Mouse (Mus musculus): ENCODE measurements around the gene Akna.

Gene Akna

GRCm38 (mm10) chr4:63383474-63383873 lies 19.7 kb downstream of the Akna start:
- DNase-seq (ENCODE audit: low spot score) = no peak

- no peak for DNase-seq (ENCODE audit: low spot score)
These were observed 20.3 kb downstream of the Akna start for GRCm38 (mm10) chr4:63382676-63383369.

DNA sequence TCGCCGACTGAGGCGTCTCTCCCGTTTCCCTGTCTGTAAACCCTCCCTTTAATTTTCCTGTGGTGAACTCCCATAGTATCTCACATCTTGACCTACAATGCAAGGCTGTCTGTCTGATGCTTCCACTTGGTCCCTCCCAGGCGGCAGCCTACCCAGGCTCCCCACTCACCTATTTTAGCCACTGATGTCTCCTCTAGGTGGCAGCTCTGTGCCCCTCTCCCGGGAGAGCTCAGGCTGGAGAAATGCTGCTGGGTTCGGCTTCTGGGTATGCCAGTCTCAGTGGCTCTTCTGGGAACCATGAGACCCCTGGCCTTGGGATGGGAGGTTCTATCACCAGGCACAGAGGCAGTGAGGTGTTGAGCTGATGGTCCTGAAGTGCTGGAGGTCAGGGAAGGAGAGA lies 25.7 kb downstream of the Akna start:
- DNase-seq (ENCODE audit: low spot score) = no peak

DNA sequence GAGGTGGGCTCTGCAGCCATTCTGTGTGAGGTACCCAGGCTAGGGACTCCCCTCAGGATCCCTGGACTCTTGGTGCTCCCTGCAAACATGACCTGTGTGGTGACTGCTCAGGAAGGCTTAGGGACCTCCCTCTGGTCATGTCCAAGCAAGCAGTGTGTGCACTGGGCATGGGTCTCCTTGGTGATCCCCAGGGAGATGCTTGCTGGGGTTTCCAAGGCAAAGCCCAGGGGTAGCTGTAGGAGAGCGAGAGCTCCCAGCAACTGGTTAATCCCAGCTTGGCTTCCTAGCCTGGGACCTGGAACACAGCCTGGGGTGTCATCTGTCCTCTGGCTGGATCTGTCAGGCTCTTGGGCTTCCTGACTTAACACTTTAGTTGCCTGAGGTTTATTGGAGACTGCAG lies 27.8 kb downstream of the Akna start:
- no peak for DNase-seq (ENCODE audit: low spot score)

GRCm38 (mm10) chr4:63374331-63374730 lies 28.8 kb downstream of the Akna start:
- no peak for DNase-seq (ENCODE audit: low spot score)

DNA sequence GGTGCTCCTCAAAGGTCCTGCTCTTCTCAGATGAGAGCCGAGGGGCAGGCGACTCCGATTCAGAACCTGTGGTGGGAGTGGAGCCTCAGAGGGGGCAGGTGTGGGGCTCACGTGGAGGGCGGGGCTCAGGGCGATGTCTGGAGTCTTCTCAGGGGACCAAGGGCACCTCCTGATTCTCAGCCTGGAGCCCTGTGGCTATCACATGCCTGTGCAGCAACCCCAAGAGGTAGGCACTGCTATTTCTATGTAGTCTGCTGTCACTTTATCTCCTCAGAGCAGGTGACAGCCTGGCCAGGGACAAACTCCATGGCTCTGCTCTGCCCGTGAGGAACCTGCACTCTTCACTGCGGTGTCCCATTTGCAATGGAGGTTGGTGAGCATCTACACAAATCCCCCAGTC lies 29.8 kb downstream of the Akna start:
- no peak for DNase-seq (ENCODE audit: low spot score)

- DNase-seq (ENCODE audit: low spot score) = no peak
These were observed 31.3 kb downstream of the Akna start for GRCm38 (mm10) chr4:63371890-63372289.

GRCm38 (mm10) chr4:63370897-63371296 lies 32.3 kb downstream of the Akna start:
- DNase-seq (ENCODE audit: low spot score) = no peak

GRCm38 (mm10) chr4:63368577-63368976 lies 34.6 kb downstream of the Akna start:
- peak; percentile 83 for DNase-seq (ENCODE audit: low spot score)

DNA sequence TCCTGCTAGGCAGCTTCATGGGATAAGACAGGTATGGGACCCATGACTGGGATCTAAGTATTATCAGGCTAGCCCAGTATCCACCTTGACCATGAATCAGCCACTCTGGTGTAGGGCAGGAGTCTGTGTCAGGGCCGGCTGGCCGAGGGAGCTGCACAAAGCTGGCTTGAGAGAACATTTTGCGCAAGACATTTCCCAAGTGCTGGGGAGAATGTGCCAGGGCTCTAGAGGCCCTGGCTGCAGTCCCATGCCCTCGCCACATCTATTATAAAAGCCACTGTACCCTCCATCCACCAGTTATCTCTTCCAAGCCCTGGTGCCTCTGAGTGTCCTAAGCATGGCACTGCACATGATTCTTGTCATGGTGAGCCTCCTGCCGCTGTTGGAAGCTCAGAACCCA lies 41.0 kb downstream of the Akna start, which contains the start of gene Orm2:
TSS of gene Orm2 (plus strand) at position 300 of the 400 bp plus-strand sequence.
- DNase-seq (ENCODE audit: low spot score) = no peak

DNA sequence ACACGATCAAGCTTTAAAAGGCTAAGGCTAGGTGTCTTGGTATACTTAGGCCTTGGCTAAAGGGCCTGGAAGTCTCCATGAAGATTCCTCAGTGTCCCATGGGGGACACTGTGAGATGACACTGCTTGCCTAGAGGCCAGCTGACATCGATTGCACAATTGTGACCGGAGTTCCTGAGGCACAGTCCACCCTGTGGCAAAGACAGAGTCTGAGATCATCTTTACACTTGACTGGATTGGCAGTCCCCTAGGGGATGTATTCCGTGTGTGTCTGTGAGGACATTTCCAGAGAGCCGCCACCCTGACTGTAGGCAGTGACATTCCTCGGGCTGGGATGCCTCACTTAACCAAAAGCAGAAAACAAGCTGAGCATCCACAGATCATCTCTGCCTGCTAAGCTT lies 43.3 kb downstream of the Akna start:
- no peak for DNase-seq (ENCODE audit: low spot score)

DNA sequence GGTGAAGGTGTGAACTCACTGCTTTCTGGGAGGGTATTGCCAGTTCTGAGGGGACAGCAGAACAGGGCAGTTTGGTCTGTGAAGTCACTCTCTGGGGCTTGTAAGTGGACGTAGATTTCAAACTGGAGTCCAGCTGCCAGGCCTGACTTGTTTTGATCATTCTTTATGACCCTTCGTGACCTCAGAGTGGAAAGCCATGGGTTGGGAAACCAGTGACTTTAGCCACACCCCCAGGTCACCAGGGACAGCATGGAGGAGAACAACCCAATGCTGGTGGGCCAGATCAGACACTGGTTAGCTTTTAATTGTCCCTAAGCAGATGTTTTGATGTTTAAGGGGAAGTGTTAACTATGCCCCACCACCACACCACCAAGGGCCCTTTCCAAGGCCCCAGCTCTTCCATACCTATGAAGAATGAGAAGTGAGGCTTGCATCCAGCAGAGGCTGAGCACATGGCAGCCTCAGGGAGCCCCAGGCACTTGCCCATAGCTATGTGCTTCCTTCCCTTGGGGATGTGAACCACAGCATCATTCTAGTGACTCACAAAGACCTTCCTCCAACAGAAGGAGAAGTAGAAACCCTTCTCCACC lies 46.1 kb downstream of the Akna start:
- DNase-seq (ENCODE audit: low spot score) = no peak

GRCm38 (mm10) chr4:63355877-63356665 lies 47.1 kb downstream of the Akna start, which contains the start of gene Orm3:
Gene Orm3, plus strand, starts transcription at chr4:63356162.
- no peak for DNase-seq (ENCODE audit: low spot score)

DNA sequence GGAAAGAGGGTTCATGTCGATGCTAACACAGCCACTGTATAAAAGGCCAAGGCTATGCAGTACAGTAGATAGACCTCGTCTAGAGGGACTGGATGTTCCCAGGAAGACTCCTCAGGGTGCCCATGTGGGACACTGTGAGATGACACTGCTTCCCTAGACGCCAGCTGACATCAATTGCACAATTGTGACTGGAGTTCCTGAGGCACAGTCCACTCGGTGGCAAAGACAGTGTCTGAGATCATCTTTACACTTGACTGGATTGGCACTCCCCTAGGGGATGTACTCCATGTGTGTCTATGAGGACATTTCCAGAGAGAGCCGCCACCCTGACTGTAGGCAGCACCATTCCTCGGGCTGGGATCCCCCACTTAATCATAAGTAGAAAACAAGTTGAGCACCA lies 54.6 kb downstream of the Akna start:
- DNase-seq (ENCODE audit: low spot score) = no peak

- no peak for DNase-seq (ENCODE audit: low spot score)
These were observed 56.5 kb downstream of the Akna start for GRCm38 (mm10) chr4:63346659-63347058.

- DNase-seq (ENCODE audit: low spot score) = no peak
These were observed 57.9 kb downstream of the Akna start for GRCm38 (mm10) chr4:63345261-63345660.

DNA sequence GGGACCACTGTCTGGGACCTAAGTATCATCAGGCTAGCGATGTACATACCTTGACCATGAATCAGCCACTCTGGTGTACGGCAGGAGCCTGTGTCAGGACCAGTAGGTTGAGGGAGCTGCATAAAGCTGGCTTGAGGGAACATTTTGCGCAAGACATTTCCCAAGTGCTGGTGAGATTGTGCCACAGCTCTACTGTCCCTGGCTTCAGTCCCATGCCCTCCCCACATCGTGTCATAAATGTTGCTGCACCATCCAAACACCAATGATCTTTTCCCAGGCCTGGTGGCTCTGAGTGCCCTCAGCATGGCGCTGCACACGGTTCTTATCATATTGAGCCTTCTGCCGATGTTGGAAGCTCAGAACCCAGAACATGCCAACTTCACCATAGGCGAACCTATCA lies 58.9 kb downstream of the Akna start, which contains the start of gene Orm1:
TSS of gene Orm1 (plus strand) at position 266 of the 400 bp plus-strand sequence.
- DNase-seq (ENCODE audit: low spot score) = no peak

- DNase-seq (ENCODE audit: low spot score) = no peak
These were observed 59.5 kb downstream of the Akna start for GRCm38 (mm10) chr4:63343608-63344007.

GRCm38 (mm10) chr4:63342491-63342890 lies 60.7 kb downstream of the Akna start:
- no peak for DNase-seq (ENCODE audit: low spot score)

- no peak for DNase-seq (ENCODE audit: low spot score)
These were observed 64.6 kb downstream of the Akna start for GRCm38 (mm10) chr4:63338414-63339076.

DNA sequence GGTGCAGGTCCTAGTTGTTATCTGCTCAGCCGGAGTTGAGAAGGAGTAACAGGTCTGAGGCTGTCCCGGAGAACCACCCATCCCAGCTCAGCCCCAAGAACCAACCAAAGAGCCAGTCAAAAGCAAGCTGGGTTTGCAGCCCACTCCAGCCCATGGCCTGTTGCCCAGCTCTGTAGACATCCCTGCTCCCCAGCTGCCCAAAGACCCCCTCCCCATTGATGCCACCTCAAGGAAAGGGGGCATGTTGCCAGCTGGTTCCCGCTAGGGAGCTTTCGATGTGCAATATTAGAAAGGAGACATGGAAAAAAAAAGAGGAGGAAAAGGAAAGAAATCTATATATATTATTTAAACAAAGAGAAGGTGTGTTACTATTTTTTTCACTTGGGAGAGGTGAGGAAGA lies 69.8 kb downstream of the Akna start:
- no peak for DNase-seq (ENCODE audit: low spot score)

GRCm38 (mm10) chr4:63323275-63323815 lies 79.8 kb downstream of the Akna start:
- DNase-seq (ENCODE audit: low spot score) = no peak
